Mouse (Mus musculus) hindbrain, postnatal 0 days (tissue): ENCODE data around the gene Gm10722. TPM values are rescaled to one million over a fixed set of nuclear protein-coding genes. Genes with fewer than 3 reads are reported as not detected.

Experiments used
- microRNA-seq, 2 experiments: library from miRNA; unstranded; fragments of <30 nt; microRNA quantifications; one replicate each; pipeline ENCODE4; 2016
- polyA plus RNA-seq: library from polyadenylated mRNA; unstranded; fragments of >200 nt; fragmentation: Nextera tagmentation; extraction: Ambion mirVana; gene quantifications from 2 replicates; pipeline ENCODE4 v1.2.1, GENCODE M21; 2015
- total RNA-seq: library from RNA; depleted of rRNA; stranded (reverse); fragments of >200 nt; gene quantifications from 2 replicates; pipeline ENCODE4 v1.2.3, GENCODE M21; 2014; rRNA removed

The Gm10722 gene
- total and polyA plus RNA-seq, 2 experiments from 2014 or later: not detected

Small RNA genes lying within 50 kb of the gene (microRNA-seq; reads per million reads assigned to microRNA genes)
- 0 to 0.36 reads per million in 2 experiments for gene Mir101c

Other genes with a start within 250 kb of the Gm10722 start
- gene Gm11168, start 2.4 kb downstream of the Gm10722 start, total RNA-seq: not detected in 2 replicates
- gene Gm11168, start 2.4 kb downstream of the Gm10722 start, polyA plus RNA-seq: 0.28 TPM in 1 of 2 replicates, not detected in the other
- not detected in 2 replicates for gene Gm10721, start 12.2 kb downstream of the Gm10722 start, total RNA-seq
- 0.35 TPM in 1 of 2 replicates, not detected in the other for gene Gm10721, start 12.2 kb downstream of the Gm10722 start, polyA plus RNA-seq
- gene Gm10720, start 14.7 kb downstream of the Gm10722 start, total RNA-seq: not detected in 2 replicates
- not detected in 2 replicates for gene Gm10720, start 14.7 kb downstream of the Gm10722 start, polyA plus RNA-seq
- 0.83 TPM in 1 of 2 replicates, not detected in the other for gene Gm10719, start 16.5 kb downstream of the Gm10722 start, total RNA-seq
- gene Gm10719, start 16.5 kb downstream of the Gm10722 start, polyA plus RNA-seq: 0.38 TPM in 1 of 2 replicates, not detected in the other
- not detected in 2 replicates for gene Gm10718, start 22.6 kb downstream of the Gm10722 start, total RNA-seq
- 0.41 TPM in 1 of 2 replicates, not detected in the other for gene Gm10718, start 22.6 kb downstream of the Gm10722 start, polyA plus RNA-seq
- 0.31 TPM in 1 of 2 replicates, not detected in the other for gene Gm10717, start 24.5 kb downstream of the Gm10722 start, total RNA-seq
- gene Gm10717, start 24.5 kb downstream of the Gm10722 start, polyA plus RNA-seq: 0.38 TPM in 1 of 2 replicates, not detected in the other
- gene Gm17535, start 33.7 kb downstream of the Gm10722 start, total RNA-seq: not detected in 2 replicates
- gene Gm17535, start 33.7 kb downstream of the Gm10722 start, polyA plus RNA-seq: not detected in 2 replicates
- gene Gm10715, start 36.0 kb downstream of the Gm10722 start, total RNA-seq: not detected in 2 replicates
- gene Gm10715, start 36.0 kb downstream of the Gm10722 start, polyA plus RNA-seq: not detected in 2 replicates